Mouse (Mus musculus): ENCODE data around the gene Spred2.

Gene Spred2

DNA sequence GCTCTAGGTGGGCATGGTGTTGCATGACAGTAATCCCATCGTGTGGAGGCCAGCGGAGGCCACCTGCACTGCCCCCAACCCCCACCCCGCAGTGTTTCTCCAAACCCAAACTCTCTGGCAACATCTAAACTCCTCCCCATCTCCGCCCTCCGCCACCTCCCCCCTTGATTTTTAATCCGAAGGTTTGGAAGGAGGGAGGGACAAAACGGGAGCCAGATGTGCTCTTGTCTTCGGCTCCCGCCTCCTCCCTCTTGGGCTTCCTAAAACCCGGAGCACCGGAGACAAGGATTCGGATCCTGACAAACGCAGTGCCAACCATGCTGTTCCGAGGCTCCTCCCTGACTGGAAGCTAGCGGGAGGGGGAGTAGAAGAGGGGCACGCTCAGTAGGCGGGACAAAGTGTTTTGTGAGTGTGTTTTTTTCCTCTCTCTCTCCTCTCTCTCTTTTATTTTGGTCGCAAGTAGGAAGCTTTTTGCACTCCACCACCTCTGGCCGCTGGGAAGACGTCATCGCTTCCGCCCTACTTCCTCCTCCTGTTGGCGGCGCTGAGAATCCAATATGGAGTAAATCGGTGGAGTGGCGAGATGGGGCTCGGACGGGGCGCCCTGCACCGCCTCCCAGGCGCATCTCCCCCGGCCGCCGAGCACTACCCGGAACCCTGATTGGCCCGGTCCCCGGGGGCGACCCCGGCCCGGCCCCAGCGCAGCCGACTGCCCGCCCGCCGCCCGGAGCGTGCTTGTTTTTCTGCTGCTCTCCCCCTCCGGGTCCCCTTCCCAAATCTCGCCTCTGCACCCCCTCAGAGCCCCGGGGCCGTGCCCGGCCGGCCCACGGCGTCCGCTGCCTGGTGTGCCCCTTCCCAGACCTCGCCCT lies at the start of gene Spred2:
Spred2 (plus strand) TSS at position 488 of the 869 bp plus-strand sequence.
- ChIA-PET CTCF (interaction anchor here in 1 of 4 experiments (0.6 to 1.3 kb wide), 4 partner anchors 9 to 148 kb away, joined by 3 read pairs; no protein-coding TSS in a partner anchor), POLR2A (interaction anchor here in 3 of 4 experiments (0.6 to 6.3 kb wide), 45 partner anchors 10 to 1159 kb away, joined by 3 to 86 read pairs (median 4); partner anchors contain the start of genes Rab1a (in 1 of the 3) and Slc1a4 (in 1 of the 3))

DNA sequence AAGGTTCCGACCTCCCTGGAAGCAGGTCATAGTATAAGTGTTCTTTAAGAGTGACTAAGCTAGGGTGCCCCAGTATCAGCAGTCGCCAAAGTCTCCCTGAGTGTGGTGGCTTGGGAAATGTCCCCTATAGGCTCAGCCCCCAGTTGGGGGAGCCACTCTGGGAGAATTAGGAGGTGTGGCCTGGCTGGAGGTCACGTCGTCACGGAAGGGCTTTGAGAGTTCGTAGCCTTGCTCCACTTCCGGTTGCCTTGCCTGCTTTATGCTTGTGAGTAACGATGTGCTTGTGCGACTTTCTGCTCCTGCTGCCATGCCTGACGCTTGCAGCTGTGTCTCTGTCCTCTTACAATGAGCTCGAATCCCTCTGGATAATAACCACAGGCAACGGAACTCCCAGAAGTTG lies 48.6 kb upstream of the Spred2 start:
- ChIA-PET POLR2A (interaction anchor here in 2 of 4 experiments (0.6 to 3.2 kb wide), 3 partner anchors 10 to 43 kb away, joined by 3 to 11 read pairs (median 4); no protein-coding TSS in a partner anchor), CTCF (no interaction called here)

DNA sequence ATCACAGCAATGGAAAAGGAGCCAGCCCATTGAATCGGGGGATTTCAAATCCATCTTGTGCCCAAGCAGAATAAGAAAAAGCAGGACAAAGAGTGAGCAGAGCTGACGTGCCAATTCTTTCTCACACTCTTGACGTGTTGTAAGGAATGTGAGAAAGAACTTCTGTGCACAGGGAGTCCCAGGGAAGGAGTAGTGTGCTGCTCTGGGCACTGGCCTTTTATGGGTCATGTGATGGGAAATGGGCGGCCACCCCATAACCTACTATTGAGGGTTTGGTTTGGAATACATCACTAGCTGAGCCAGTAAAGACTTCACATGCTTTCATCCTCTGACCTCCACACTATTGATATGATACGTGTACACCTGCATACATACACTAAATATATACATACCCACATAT lies 48.2 kb upstream of the Spred2 start:
- CTCF ChIA-PET: no interaction called here
- POLR2A ChIA-PET: interaction anchor here in 1 of 4 experiments (1.4 to 3.2 kb wide), 2 partner anchors 41 to 50 kb away, joined by 3 to 11 read pairs; no protein-coding TSS in a partner anchor

DNA sequence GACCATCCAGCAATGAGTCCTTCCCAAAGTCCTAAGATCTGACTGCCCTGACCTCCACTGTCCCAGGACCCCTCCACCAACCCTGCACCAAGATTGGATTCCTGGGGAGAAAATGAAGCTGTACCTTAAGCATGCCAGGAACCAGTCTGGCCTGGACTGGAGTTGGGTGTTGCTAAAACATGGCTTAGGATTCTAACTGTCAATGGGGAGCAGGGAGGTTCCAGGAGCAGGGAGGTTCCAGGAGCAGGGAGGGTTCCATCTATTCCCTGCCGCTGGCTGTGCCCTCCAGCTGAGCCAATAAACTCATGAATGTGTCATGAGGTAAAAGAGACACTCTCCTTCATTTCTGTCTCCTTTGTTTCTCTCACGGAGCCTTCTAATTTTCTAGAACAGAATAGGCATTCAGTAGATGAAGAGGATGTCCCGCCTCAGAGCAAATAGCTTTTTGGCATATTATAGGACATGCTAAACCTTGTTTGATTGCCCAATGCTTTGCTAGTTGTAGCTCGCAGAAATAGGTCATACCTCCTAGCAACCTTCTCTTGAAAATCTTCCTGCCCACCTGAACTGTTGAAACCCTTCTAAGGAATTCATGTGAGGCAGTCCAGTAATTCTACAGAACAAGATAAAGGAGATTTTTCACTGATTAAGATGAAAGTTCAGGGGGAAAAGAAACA lies 46.8 kb upstream of the Spred2 start:
- ChIA-PET CTCF (interaction anchor here in 2 of 4 experiments (0.8 to 1.8 kb wide), 2 partner anchors 47 to 48 kb away, joined by 3 read pairs; no protein-coding TSS in a partner anchor), POLR2A (interaction anchor here in 2 of 4 experiments (0.6 to 2.5 kb wide), 10 partner anchors 9 to 50 kb away, joined by 3 to 8 read pairs (median 4); no protein-coding TSS in a partner anchor)

DNA sequence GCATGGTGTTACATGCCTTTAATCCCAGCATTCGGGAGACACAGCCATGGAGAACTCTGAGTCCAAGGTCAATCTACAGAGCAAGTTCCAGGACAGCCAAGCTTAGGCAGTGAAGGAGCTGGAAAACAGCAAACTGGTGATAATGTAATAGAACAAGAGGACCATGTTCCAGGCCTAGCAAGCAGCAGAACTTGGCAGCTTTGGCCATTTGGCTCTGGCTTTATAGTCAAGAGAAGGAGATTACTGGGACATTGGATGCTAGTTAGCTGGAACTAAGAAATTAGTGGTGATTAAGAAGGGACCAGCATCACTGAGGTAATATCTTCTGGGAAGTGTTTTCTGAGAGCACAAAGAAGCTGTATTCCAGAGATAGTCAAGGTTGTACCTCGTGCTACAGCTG lies 42.8 kb upstream of the Spred2 start:
- POLR2A ChIA-PET: interaction anchor here in 1 of 4 experiments (1.1 kb wide), 1 partner anchor 30 kb away, joined by 3 read pairs; no protein-coding TSS in a partner anchor
- CTCF ChIA-PET: no interaction called here

DNA sequence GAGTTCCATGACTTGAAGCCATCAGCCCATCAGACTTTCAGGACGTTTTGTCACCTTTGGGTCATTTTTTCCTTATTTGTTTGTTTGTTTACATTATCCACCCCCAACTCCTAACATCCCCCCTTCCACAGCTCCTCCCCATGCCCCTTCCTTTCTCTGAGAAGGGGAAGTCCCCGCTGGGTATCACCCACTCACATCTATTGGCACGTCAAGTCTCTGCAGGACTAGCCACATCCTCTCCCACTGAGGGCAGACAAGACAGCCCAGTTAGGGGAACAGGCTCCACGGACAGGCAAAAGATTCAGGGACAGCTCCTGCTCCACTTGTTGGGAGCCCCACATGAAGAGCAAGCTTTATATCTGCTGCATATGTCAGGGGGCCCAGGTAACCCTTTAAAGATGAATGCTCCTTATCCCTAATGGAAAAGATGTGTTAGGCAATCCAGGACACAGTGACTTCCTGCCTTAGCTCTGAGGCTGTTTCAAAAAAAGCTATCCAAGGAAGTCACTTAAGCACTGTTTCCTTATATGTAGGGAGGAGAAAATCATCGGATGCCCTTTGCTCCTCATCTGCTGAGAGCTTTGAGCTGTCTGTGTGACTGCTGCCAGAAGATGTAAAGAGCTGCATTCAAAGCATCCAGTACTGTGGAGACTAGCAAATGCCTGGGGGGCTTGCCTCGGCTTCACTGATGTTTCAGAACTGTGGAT lies 33.3 kb upstream of the Spred2 start:
- ChIA-PET POLR2A (interaction anchor here in 2 of 4 experiments (0.5 to 1.1 kb wide), 6 partner anchors 11 to 89 kb away, joined by 3 to 5 read pairs (median 4); no protein-coding TSS in a partner anchor), CTCF (interaction anchor here in 1 of 4 experiments (0.7 to 1.6 kb wide), 2 partner anchors 61 to 411 kb away, joined by 4 to 5 read pairs; no protein-coding TSS in a partner anchor)

DNA sequence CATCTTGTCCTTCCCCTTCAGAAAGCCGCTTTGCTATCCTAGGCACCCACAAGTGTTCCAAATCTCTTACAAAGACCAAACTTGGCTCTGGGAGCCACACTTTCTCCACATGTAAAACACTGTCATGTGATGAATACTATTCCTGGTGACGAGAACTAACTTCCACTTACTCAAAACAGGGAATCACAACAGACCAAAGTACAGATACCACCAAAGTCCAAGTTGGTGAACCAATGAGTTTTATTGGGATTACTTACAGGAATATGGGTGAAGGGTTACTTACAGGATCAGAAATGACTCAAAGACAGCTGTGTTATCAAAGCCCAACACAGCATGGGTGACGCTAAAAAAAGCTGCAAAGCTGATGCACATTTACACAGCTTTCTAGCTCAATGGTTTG lies 30.9 kb upstream of the Spred2 start:
- CTCF ChIA-PET: no interaction called here
- POLR2A ChIA-PET: interaction anchor here in 1 of 4 experiments (1.2 kb wide), 1 partner anchor 43 kb away, joined by 4 read pairs; no protein-coding TSS in a partner anchor

DNA sequence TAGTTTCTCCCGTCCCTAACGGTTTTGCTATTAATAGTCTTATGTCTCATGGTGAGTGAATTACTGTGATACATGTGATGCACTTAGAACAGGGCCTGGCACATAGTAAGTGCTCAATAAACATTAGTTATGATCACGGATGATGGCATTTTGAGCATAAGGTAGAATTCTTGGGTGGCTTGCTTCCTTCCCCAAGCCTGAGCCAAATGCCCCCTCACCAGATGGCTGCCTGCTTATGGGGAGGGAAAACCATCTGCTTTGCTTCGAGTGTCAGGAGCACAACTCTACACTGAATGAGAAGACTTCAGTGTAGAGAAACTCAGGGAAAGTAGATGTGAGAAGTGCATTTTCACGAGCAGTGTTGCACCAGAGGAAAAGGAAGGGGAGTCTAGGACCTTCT lies 24.6 kb upstream of the Spred2 start:
- ChIA-PET POLR2A (no interaction called here), CTCF (interaction anchor here in 1 of 4 experiments (0.6 kb wide), 1 partner anchor 47 kb away, joined by 4 read pairs; no protein-coding TSS in a partner anchor)

DNA sequence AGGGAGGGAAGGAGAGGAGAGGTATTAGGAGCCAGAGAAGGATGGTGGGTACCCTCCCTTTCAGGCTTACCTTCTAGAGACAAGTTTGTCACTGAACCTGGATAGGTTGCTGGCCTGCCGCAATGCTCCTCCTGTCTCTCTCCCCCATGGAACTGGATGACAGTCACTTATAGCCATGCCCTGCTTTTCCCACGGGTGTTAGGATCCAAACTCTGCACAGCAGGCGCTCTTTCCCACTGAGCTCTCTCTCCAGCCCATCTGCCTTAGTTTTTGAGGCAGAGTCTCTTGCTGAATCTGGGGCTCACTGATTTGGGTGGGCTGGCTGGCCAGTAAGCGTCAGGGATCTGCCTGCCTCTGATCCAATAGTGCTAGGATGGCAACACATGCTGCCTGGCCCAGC lies 23.5 kb upstream of the Spred2 start:
- POLR2A ChIA-PET: interaction anchor here in 2 of 4 experiments (0.6 to 3.8 kb wide), 3 partner anchors 11 to 245 kb away, joined by 3 to 15 read pairs (median 7); no protein-coding TSS in a partner anchor

DNA sequence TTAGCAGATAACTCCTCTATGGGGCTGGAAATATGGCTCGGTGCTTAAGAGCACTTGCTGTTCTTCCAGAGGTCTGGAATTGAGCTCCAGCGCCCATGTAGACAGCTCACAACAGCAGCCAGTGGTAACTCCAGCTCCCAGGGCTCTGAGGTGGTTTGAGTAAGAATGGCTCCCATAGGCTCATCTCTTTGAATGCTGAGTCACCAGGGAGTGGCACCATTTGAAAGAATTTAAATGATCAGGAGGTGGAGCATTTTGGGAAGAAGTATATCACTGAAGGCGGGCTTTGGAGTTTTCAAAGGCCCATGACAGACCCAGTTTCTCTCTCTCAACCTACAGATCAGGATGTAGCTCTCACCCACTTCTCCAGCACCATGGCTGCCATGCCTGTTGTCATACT lies 13.0 kb upstream of the Spred2 start:
- ChIA-PET CTCF (interaction anchor here in 2 of 4 experiments (1.1 to 3.0 kb wide), 6 partner anchors 9 to 81 kb away, joined by 3 to 18 read pairs (median 4); no protein-coding TSS in a partner anchor), POLR2A (interaction anchor here (0.6 to 6.6 kb wide), 67 partner anchors 8 to 422 kb away, joined by 3 to 128 read pairs (median 4); partner anchors contain the start of genes Slc1a4 (in 2 of the 4), Spred2 (in 2 of the 4) and Rab1a (in 1 of the 4))

More for the DNA sequence above, 23.5 kb upstream of the Spred2 start:
- CTCF ChIA-PET: interaction anchor here in 1 of 4 experiments (0.6 kb wide), 1 partner anchor 302 kb away, joined by 7 read pairs; no protein-coding TSS in a partner anchor

DNA sequence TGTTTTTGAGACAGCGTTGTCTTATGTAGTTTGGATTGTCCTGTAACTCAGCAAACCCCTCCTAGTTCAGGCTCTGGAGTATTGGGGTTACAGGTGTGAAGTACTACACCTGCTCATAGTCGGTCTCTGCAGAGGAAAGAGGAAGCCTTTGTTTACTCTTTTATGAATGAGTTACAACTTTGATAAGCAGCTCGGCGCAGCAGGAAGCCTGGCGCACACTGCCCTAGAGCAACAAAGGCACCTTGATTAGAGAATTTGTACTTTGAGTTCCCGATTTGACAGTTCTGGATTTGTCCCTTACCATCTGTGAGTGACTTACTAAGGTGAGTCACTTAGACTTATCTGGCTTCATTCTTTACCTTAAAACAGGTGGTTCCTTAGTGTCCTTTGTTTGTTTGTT lies 12.0 kb upstream of the Spred2 start:
- CTCF ChIA-PET: interaction anchor here in 2 of 4 experiments (0.6 to 3.0 kb wide), 9 partner anchors 10 to 122 kb away, joined by 3 to 18 read pairs (median 4); no protein-coding TSS in a partner anchor
- POLR2A ChIA-PET: interaction anchor here (0.6 to 6.6 kb wide), 44 partner anchors 8 to 1329 kb away, joined by 3 to 128 read pairs (median 6); partner anchors contain the start of genes Spred2 (in 2 of the 4) and Slc1a4 (in 1 of the 4)

DNA sequence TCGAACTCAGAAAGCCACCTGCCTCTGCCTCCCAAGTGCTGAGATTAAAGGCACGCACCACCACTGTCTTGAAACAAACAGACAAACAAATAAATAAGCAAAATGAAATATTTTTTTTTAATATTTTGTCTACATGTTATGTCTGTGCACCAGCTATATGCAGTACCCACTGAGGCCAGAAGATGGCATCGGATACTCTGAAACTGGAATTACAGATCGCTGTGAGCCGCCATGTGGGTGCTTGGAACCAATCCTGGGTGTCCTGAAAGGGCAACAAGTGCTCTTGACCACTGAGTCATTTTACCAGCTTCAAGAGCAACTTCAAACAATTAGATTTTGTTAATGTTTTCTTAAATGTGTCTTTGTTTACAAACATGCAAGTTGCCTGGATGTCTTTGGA lies 11.5 kb upstream of the Spred2 start:
- POLR2A ChIA-PET: interaction anchor here in 2 of 4 experiments (0.7 to 6.6 kb wide), 22 partner anchors 7 to 157 kb away, joined by 3 to 128 read pairs (median 8); partner anchors contain the start of gene Spred2 (in 2 of the 2)
- CTCF ChIA-PET: interaction anchor here in 3 of 4 experiments (0.6 to 3.0 kb wide), 9 partner anchors 10 to 128 kb away, joined by 3 to 18 read pairs (median 4); no protein-coding TSS in a partner anchor

DNA sequence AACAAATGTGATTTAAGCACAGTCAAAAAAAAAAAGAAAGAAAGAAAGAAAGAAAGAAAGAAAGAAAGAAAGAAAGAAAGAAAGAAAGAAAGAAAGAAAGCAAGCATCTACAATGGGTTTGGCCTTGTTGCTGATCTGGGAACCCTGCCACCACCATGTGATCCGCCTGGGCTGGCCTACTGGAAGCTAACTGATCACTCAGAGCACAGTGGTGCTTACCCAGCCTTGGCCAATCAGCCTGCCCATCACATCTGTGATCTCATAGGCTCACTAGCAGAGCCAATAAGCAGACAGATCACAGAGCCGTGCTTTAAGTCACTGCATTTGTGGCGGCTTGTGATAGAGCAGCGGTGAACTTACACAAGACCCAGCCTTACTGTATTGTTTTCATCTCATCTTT lies 10.4 kb upstream of the Spred2 start:
- ChIA-PET POLR2A (interaction anchor here in 2 of 4 experiments (1.6 to 6.6 kb wide), 7 partner anchors 12 to 156 kb away, joined by 3 to 128 read pairs (median 39); partner anchors contain the start of gene Spred2 (in 2 of the 2)), CTCF (interaction anchor here in 1 of 4 experiments (0.6 kb wide), 1 partner anchor 117 kb away, joined by 5 read pairs; no protein-coding TSS in a partner anchor)

DNA sequence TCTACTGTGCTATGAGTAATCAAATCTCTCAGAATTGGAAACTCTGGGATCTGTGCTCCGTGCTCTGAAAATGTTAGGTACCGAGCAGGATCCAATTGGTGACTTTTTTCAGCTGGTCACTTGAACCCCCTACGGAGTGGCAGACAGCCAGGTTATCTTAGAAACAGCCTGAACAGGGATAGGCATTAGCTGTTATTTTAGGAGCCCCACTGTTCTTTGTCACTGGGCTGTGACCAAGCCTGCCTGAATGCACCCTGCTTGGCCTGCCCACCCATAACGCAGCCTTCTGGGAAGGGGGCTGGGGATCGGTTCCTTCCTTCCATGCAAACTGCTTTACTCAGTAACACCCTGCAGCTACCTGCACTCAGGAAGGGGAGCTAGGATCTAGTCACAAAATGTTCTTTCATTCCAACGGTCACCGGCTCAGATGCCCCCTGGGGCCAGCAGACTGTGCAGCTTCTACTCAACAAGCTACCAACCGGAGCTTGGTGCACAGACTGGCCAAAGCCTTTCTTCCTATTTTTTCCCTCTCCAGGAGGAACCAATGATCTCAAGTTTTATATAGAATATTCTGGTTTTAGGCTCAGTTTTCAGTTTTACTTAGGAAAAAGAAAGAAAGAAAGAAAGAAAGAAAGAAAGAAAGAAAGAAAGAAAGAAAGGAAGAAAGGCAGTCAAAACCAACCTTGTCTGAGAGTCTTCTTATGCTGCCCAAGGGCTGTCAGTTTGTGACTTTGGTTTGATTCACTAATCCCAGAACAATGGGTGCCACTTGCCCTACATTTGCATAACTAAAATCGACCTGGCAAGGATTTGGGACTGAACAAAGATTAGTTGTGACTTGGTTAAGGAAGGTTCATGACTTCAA lies 6.6 kb upstream of the Spred2 start:
- CTCF ChIA-PET: interaction anchor here in 2 of 4 experiments (0.6 to 1.4 kb wide), 5 partner anchors 30 to 93 kb away, joined by 3 to 4 read pairs (median 3); no protein-coding TSS in a partner anchor
- POLR2A ChIA-PET: interaction anchor here in 3 of 4 experiments (0.7 to 5.1 kb wide), 15 partner anchors 9 to 88 kb away, joined by 3 to 45 read pairs (median 6); no protein-coding TSS in a partner anchor

DNA sequence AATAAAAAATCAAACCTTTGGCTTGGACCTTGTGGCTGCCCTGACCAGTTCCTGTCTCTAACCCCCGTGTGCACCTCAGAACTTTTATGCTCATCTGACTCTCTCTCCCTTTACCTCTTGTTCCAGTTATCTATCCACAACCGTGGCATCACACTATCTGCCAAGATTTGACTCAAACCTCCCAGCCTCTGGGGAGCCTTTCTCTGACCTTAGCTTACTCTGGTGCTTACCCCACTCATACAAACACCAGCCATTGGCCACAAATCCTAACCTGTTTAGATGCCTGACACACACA lies 6.0 kb upstream of the Spred2 start:
- CTCF ChIA-PET: interaction anchor here in 2 of 4 experiments (0.6 to 0.7 kb wide), 2 partner anchors 11 to 129 kb away, joined by 3 to 10 read pairs; no protein-coding TSS in a partner anchor
- POLR2A ChIA-PET: interaction anchor here (0.6 to 5.1 kb wide), 26 partner anchors 8 to 890 kb away, joined by 3 to 45 read pairs (median 4); no protein-coding TSS in a partner anchor

DNA sequence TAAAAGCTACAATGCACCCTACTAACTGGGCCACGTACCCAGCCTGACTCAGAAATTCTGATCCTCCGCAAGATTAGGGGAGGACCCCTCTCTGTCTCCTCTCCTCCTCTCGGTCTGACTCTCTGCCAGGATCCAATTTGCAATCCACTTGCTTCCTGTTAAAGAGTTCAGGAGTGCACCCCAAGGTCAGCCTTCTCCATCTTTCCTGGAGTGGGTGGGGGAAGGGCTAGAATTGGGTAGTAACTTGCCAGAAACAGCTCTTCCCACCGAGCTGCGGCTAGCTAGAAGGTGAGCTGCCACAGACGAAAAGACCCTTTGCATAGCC lies 4.8 kb upstream of the Spred2 start:
- ChIA-PET POLR2A (interaction anchor here (0.8 to 5.1 kb wide), 40 partner anchors 8 to 185 kb away, joined by 3 to 45 read pairs (median 4); no protein-coding TSS in a partner anchor), CTCF (interaction anchor here in 2 of 4 experiments (1.2 to 1.7 kb wide), 4 partner anchors 65 to 148 kb away, joined by 3 to 7 read pairs (median 4); no protein-coding TSS in a partner anchor)

Measured in embryonic stem cell, embryonic (primary cell).